Mouse (Mus musculus): ENCODE data around the gene Nudt2. TPM values are rescaled to one million over a fixed set of nuclear protein-coding genes. Genes with fewer than 3 reads are reported as not detected.

The Nudt2 gene
- total RNA-seq, 1 experiment: 19.8 TPM

- in situ Hi-C loops (cut with MboI; ENCODE audit: low sequenced_read_pairs in 2 of 2, unreplicated experiment in 2 of 2): no loop called here
- no peak for DNase-seq (ENCODE audit: low read depth, low spot score)
- no peak for TF ChIP-seq ZNF384 (IDR thresholded peaks at IDR 0.05; ENCODE audit: low read depth, low read length)
- TF ChIP-seq MAFK (IDR thresholded peaks at IDR 0.05; ENCODE audit: insufficient read depth, low read depth, low read length): no peak
- no peak for TF ChIP-seq ZC3H11A (IDR thresholded peaks at IDR 0.05; ENCODE audit: borderline replicate concordance, low read depth, low read length)
- TF ChIP-seq CHD2 (IDR thresholded peaks at IDR 0.05; ENCODE audit: low read depth, low read length): no peak
- no peak for TF ChIP-seq HCFC1 (IDR thresholded peaks at IDR 0.05; ENCODE audit: borderline replicate concordance, insufficient read depth, low read length)
- Histone ChIP-seq H3K9ac (ENCODE audit: insufficient read depth, low read depth, low read length, poor library complexity, severe bottlenecking) (no peak overlapping the region), H3K4me3 (ENCODE audit: insufficient read depth in 1 of 2, low read depth in 1 of 2, low read length in 2 of 2, poor library complexity in 1 of 2, severe bottlenecking in 1 of 2) (no peak overlapping the region), H3K9me3 (ENCODE audit: control insufficient read depth, insufficient read depth, low read depth, low read length) (no peaks in the 10 kb centered on the region), H3K4me1 (ENCODE audit: control insufficient read depth in 2 of 2, insufficient read depth in 2 of 2, low read length in 2 of 2, poor library complexity in 1 of 2) (peaks cover 0 to 11% of the 10 kb centered on the region in 2 experiments; a peak in 1 of 4 replicates), H3K36me3 (ENCODE audit: control insufficient read depth, insufficient read depth, low read length, poor library complexity, severe bottlenecking) (no peaks in the 10 kb centered on the region), H3K27ac (ENCODE audit: insufficient read depth, low read depth, low read length, poor library complexity, severe bottlenecking) (no peak overlapping the region)
Observed at GRCm38 (mm10) chr4:41494378-41494777, 29.4 kb downstream of the Nudt2 start.

- DNase-seq (ENCODE audit: low read depth, low spot score): no peak
- Histone ChIP-seq H3K4me3 (ENCODE audit: insufficient read depth in 1 of 2, low read depth in 1 of 2, low read length in 2 of 2, poor library complexity in 1 of 2, severe bottlenecking in 1 of 2) (no peak overlapping the region), H3K36me3 (ENCODE audit: control insufficient read depth, insufficient read depth, low read length, poor library complexity, severe bottlenecking) (no peaks in the 10 kb centered on the region), H3K27ac (ENCODE audit: insufficient read depth, low read depth, low read length, poor library complexity, severe bottlenecking) (no peak overlapping the region), H3K9me3 (ENCODE audit: control insufficient read depth, insufficient read depth, low read depth, low read length) (no peaks in the 10 kb centered on the region), H3K9ac (ENCODE audit: insufficient read depth, low read depth, low read length, poor library complexity, severe bottlenecking) (no peak overlapping the region), H3K4me1 (ENCODE audit: control insufficient read depth in 2 of 2, insufficient read depth in 2 of 2, low read length in 2 of 2, poor library complexity in 1 of 2) (peaks cover 0 to 11% of the 10 kb centered on the region in 2 experiments; a peak in 2 of 4 replicates)
- in situ Hi-C loops (cut with MboI; ENCODE audit: low sequenced_read_pairs in 2 of 2, unreplicated experiment in 2 of 2): no loop called here
- TF ChIP-seq ZNF384 (IDR thresholded peaks at IDR 0.05; ENCODE audit: low read depth, low read length) (no peak), ZC3H11A (IDR thresholded peaks at IDR 0.05; ENCODE audit: borderline replicate concordance, low read depth, low read length) (no peak), MAFK (IDR thresholded peaks at IDR 0.05; ENCODE audit: insufficient read depth, low read depth, low read length) (no peak), HCFC1 (IDR thresholded peaks at IDR 0.05; ENCODE audit: borderline replicate concordance, insufficient read depth, low read length) (no peak), CHD2 (IDR thresholded peaks at IDR 0.05; ENCODE audit: low read depth, low read length) (no peak)
Observed at GRCm38 (mm10) chr4:41495076-41495475, 30.1 kb downstream of the Nudt2 start.

DNA sequence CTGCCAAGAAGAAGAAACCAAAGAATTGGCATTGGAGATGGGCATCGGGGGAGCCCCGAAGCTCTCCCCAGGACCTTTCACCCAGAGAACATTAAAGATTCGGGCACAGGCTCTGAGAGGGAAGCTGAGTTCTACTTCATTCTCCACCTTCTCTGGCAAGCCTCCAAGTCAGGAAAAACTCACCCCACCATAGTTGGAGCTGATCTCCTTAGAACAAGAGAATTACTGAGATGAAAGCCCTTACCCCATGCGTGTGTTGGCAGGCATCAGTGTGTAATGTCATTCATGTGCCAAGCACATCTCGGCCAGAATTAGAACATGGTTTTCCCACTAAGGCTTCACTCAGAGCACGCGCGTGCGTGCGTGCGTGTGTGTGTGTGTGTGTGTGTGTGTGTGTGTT is 30.9 kb downstream of the Nudt2 start:
- H3K4me3 ChIP-seq (ENCODE audit: insufficient read depth in 1 of 2, low read depth in 1 of 2, low read length in 2 of 2, poor library complexity in 1 of 2, severe bottlenecking in 1 of 2): no peak overlapping the region
- DNase-seq (ENCODE audit: low read depth, low spot score): no peak
- H3K9ac ChIP-seq (ENCODE audit: insufficient read depth, low read depth, low read length, poor library complexity, severe bottlenecking): no peak overlapping the region
- in situ Hi-C loops (cut with MboI; ENCODE audit: low sequenced_read_pairs in 2 of 2, unreplicated experiment in 2 of 2): no loop called here
- H3K9me3 ChIP-seq (ENCODE audit: control insufficient read depth, insufficient read depth, low read depth, low read length): no peaks in the 10 kb centered on the region
- peaks cover 0 to 11% of the 10 kb centered on the region in 2 experiments; a peak in 2 of 4 replicates for H3K4me1 ChIP-seq (ENCODE audit: control insufficient read depth in 2 of 2, insufficient read depth in 2 of 2, low read length in 2 of 2, poor library complexity in 1 of 2)
- TF ChIP-seq MAFK (IDR thresholded peaks at IDR 0.05; ENCODE audit: insufficient read depth, low read depth, low read length): no peak
- no peak for TF ChIP-seq ZC3H11A (IDR thresholded peaks at IDR 0.05; ENCODE audit: borderline replicate concordance, low read depth, low read length)
- TF ChIP-seq HCFC1 (IDR thresholded peaks at IDR 0.05; ENCODE audit: borderline replicate concordance, insufficient read depth, low read length): no peak
- no peak for TF ChIP-seq ZNF384 (IDR thresholded peaks at IDR 0.05; ENCODE audit: low read depth, low read length)
- no peak overlapping the region for H3K27ac ChIP-seq (ENCODE audit: insufficient read depth, low read depth, low read length, poor library complexity, severe bottlenecking)
- H3K36me3 ChIP-seq (ENCODE audit: control insufficient read depth, insufficient read depth, low read length, poor library complexity, severe bottlenecking): no peaks in the 10 kb centered on the region

- H3K9me3 ChIP-seq (ENCODE audit: control insufficient read depth, insufficient read depth, low read depth, low read length): no peaks in the 10 kb centered on the region
- H3K9ac ChIP-seq (ENCODE audit: insufficient read depth, low read depth, low read length, poor library complexity, severe bottlenecking): no peak overlapping the region
- H3K27ac ChIP-seq (ENCODE audit: insufficient read depth, low read depth, low read length, poor library complexity, severe bottlenecking): no peak overlapping the region
- in situ Hi-C loops (cut with MboI; ENCODE audit: low sequenced_read_pairs in 2 of 2, unreplicated experiment in 2 of 2): no loop called here
- no peak for DNase-seq (ENCODE audit: low read depth, low spot score)
- no peaks in the 10 kb centered on the region for H3K36me3 ChIP-seq (ENCODE audit: control insufficient read depth, insufficient read depth, low read length, poor library complexity, severe bottlenecking)
- peaks cover 2 to 13% of the 10 kb centered on the region in 2 experiments for H3K4me1 ChIP-seq (ENCODE audit: control insufficient read depth in 2 of 2, insufficient read depth in 2 of 2, low read length in 2 of 2, poor library complexity in 1 of 2)
- no peak overlapping the region for H3K4me3 ChIP-seq (ENCODE audit: insufficient read depth in 1 of 2, low read depth in 1 of 2, low read length in 2 of 2, poor library complexity in 1 of 2, severe bottlenecking in 1 of 2)
- TF ChIP-seq ZNF384 (IDR thresholded peaks at IDR 0.05; ENCODE audit: low read depth, low read length): no peak
- TF ChIP-seq ZC3H11A (IDR thresholded peaks at IDR 0.05; ENCODE audit: borderline replicate concordance, low read depth, low read length): no peak
- no peak for TF ChIP-seq MAFK (IDR thresholded peaks at IDR 0.05; ENCODE audit: insufficient read depth, low read depth, low read length)
- no peak for TF ChIP-seq CHD2 (IDR thresholded peaks at IDR 0.05; ENCODE audit: low read depth, low read length)
- no peak for TF ChIP-seq HCFC1 (IDR thresholded peaks at IDR 0.05; ENCODE audit: borderline replicate concordance, insufficient read depth, low read length)
Observed at GRCm38 (mm10) chr4:41497046-41497445, 32.1 kb downstream of the Nudt2 start.

DNA sequence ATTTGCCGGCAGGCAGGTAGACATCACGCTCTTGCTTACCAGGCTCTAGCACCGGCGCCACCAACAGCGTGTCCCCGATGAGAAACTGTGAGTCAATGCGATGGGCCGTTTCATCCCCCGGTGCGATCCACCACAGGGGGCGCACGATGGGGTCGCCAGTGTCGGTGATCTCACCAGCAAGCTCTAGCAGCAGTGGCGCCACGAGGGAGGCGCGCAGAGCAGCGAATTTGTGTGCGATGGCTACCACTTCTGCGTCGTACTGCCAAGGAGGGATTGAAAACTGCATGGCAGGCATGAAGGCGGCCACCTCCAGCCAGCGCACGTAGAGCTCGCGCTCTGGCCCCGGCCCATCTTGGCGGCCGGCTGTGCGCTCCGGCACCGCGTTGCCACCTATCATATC is 32.6 kb downstream of the Nudt2 start:
- DNase-seq (ENCODE audit: low read depth, low spot score): no peak
- TF ChIP-seq CHD2 (IDR thresholded peaks at IDR 0.05; ENCODE audit: low read depth, low read length): no peak
- no peak for TF ChIP-seq ZNF384 (IDR thresholded peaks at IDR 0.05; ENCODE audit: low read depth, low read length)
- no peak for TF ChIP-seq ZC3H11A (IDR thresholded peaks at IDR 0.05; ENCODE audit: borderline replicate concordance, low read depth, low read length)
- TF ChIP-seq HCFC1 (IDR thresholded peaks at IDR 0.05; ENCODE audit: borderline replicate concordance, insufficient read depth, low read length): no peak
- TF ChIP-seq MAFK (IDR thresholded peaks at IDR 0.05; ENCODE audit: insufficient read depth, low read depth, low read length): no peak
- no peaks in the 10 kb centered on the region for H3K9me3 ChIP-seq (ENCODE audit: control insufficient read depth, insufficient read depth, low read depth, low read length)
- in situ Hi-C loops (cut with MboI; ENCODE audit: low sequenced_read_pairs in 2 of 2, unreplicated experiment in 2 of 2): no loop called here
- no peak overlapping the region for H3K27ac ChIP-seq (ENCODE audit: insufficient read depth, low read depth, low read length, poor library complexity, severe bottlenecking)
- H3K9ac ChIP-seq (ENCODE audit: insufficient read depth, low read depth, low read length, poor library complexity, severe bottlenecking): peak overlapping the region; percentile 36; the same call in 1 of the 2 replicates
- peak overlapping the region; percentile 43 to 59 for H3K4me3 ChIP-seq (ENCODE audit: insufficient read depth in 1 of 2, low read depth in 1 of 2, low read length in 2 of 2, poor library complexity in 1 of 2, severe bottlenecking in 1 of 2)
- H3K4me1 ChIP-seq (ENCODE audit: control insufficient read depth in 2 of 2, insufficient read depth in 2 of 2, low read length in 2 of 2, poor library complexity in 1 of 2): peaks cover 2 to 13% of the 10 kb centered on the region in 2 experiments
- H3K36me3 ChIP-seq (ENCODE audit: control insufficient read depth, insufficient read depth, low read length, poor library complexity, severe bottlenecking): no peaks in the 10 kb centered on the region

Measured in ES-E14 (cell line).